Mouse (Mus musculus) ES-E14 (cell line): ENCODE data around the gene Cwc25. TPM values are rescaled to one million over a fixed set of nuclear protein-coding genes. Genes with fewer than 3 reads are reported as not detected.
"Not testable (repeated sequence)": the region's sequence is repeated elsewhere in the genome, so short reads cannot be mapped to it uniquely, and the experiment has no call there.

Experiments
- DNase-seq: peaks from one replicate; pipeline ENCODE4 v3.0.0-alpha.2; 2013; ENCODE audit warnings: low read depth, low spot score
- H3K27ac ChIP-seq: 2 replicates; pipeline ENCODE4 v1.5.1; 2012; ENCODE audit warnings: low read depth, mild to moderate bottlenecking, low read length, moderate library complexity, mixed read lengths; ENCODE audit not compliant: poor library complexity, insufficient read depth, severe bottlenecking
- H3K36me3 ChIP-seq: 2 replicates; pipeline ENCODE4 v1.6.1; 2012; ENCODE audit warnings: mild to moderate bottlenecking, low read length, moderate library complexity, mixed read lengths; ENCODE audit not compliant: control insufficient read depth, poor library complexity, insufficient read depth, severe bottlenecking
- H3K4me1 ChIP-seq, 2 experiments: fragments of 150-350 bp in 1 of 2; sonication (generic) in 1 of 2; 2 replicates each; pipeline ENCODE4 v1.6.1; 2012; ENCODE audit warnings: low read length in 2 of 2, mild to moderate bottlenecking in 1 of 2, mixed read lengths in 1 of 2; ENCODE audit not compliant: control insufficient read depth in 2 of 2, insufficient read depth in 2 of 2, poor library complexity in 1 of 2
- H3K4me3 ChIP-seq, 2 experiments: fragments of 150-350 bp in 1 of 2; sonication (generic) in 1 of 2; 2 replicates each; pipeline ENCODE4 v1.5.1; 2012; ENCODE audit warnings: low read length in 2 of 2, low read depth in 1 of 2, mild to moderate bottlenecking in 1 of 2, mixed read lengths in 1 of 2; ENCODE audit not compliant: insufficient read depth in 1 of 2, poor library complexity in 1 of 2, severe bottlenecking in 1 of 2
- H3K9ac ChIP-seq: 2 replicates; pipeline ENCODE4 v1.6.1; 2012; ENCODE audit warnings: low read depth, mild to moderate bottlenecking, low read length, mixed read lengths; ENCODE audit not compliant: poor library complexity, insufficient read depth, severe bottlenecking
- H3K9me3 ChIP-seq: fragments of 150-350 bp; sonication (generic); 2 replicates; pipeline ENCODE4 v1.6.1; 2012; ENCODE audit warnings: low read depth, mild to moderate bottlenecking, low read length; ENCODE audit not compliant: control insufficient read depth, insufficient read depth
- CHD2 ChIP-seq: IDR thresholded peaks from 2 replicates; pipeline ENCODE4 v1.6.1; 2014; ENCODE audit warnings: mild to moderate bottlenecking, low read depth, low read length, inconsistent platforms
- HCFC1 ChIP-seq: IDR thresholded peaks from 2 replicates; pipeline ENCODE4 v1.6.1; 2012; ENCODE audit warnings: low read length, inconsistent platforms, borderline replicate concordance; ENCODE audit not compliant: insufficient read depth
- MAFK ChIP-seq: IDR thresholded peaks from 2 replicates; pipeline ENCODE4 v1.6.1; 2014; ENCODE audit warnings: mild to moderate bottlenecking, low read depth, low read length, inconsistent platforms; ENCODE audit not compliant: insufficient read depth
- ZC3H11A ChIP-seq: IDR thresholded peaks from 2 replicates; pipeline ENCODE4 v1.6.1; 2012; ENCODE audit warnings: low read depth, mild to moderate bottlenecking, inconsistent platforms, low read length, borderline replicate concordance
- ZNF384 ChIP-seq: IDR thresholded peaks from 2 replicates; pipeline ENCODE4 v1.6.1; 2012; ENCODE audit warnings: low read depth, low read length, inconsistent platforms
- in situ Hi-C, 2 experiments: fragments of 600-800 bp; cut with MboI; formaldehyde crosslinking; loops; one replicate each; pipeline ENCODE4 v1.15.1; 2025; ENCODE audit warnings: low sequenced_read_pairs in 2 of 2, inconsistent platforms in 1 of 2; ENCODE audit not compliant: unreplicated experiment in 2 of 2
- total RNA-seq: library from RNA; depleted of rRNA; stranded (reverse); fragments of 300-350 nt; gene quantifications from 2 replicates; pipeline ENCODE4 v1.2.3, GENCODE M21; 2012

Gene Cwc25
- total RNA-seq, 1 experiment, result 18.5 TPM

DNA sequence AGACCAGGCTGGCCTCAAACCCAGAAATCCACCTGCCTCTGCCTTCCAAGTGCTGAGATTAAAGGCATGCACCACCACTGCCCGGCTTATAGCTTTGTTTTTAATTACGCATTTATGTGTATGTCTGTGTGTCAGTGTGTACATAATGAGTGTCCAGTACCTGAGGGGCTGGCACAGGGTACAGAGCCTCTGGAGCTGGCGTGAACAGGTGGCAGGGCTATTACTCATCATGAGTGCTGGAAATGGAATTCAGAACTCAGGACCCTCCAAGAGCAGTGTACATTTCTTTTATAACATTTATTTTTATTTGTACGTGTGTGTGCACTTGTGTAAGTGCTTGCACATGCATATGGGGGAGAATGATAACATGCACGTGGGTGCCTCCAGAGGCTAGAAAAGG lies 29.7 kb downstream of the Cwc25 start:
- in situ Hi-C loops, result no loop called here
- H3K27ac ChIP-seq, result no peak overlapping the region
- peaks cover 0 to 11% of the 10 kb centered on the region in 2 experiments; a peak in 2 of 4 replicates for H3K4me1 ChIP-seq

DNA sequence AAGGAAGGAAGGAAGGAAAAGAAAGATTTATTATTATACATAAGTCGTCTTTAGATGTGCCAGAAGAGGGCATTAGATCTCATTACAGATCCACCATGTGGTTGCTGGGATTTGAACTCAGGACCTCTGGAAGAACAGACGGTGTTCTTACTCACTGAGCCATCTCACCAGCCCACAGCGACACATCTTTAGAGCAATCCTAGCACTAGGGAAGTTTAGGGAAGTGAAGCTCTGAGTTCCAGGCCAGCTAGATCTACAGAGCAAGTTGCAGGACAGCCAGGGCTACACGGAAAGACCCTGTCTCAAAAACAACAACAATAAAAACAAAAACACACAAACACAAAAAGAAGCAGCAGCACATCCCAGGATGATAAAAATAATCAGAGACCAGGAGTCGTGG lies 31.5 kb downstream of the Cwc25 start:
- H3K36me3 ChIP-seq, H3K4me3 ChIP-seq, H3K4me1 ChIP-seq, in situ Hi-C loops, H3K9ac ChIP-seq, H3K9me3 ChIP-seq, H3K27ac ChIP-seq, DNase-seq: not testable (repeated sequence)

More for the DNA sequence above, 29.7 kb downstream of the Cwc25 start:
- H3K36me3 ChIP-seq, result peaks cover 2% of the 10 kb centered on the region; the same call in 1 of the 2 replicates
- H3K4me3 ChIP-seq, result no peak overlapping the region
- no peak for DNase-seq
- no peak for TF ChIP-seq ZC3H11A
- no peak for TF ChIP-seq MAFK
- TF ChIP-seq HCFC1, result no peak
- TF ChIP-seq ZNF384, result no peak
- no peak for TF ChIP-seq CHD2
- H3K9me3 ChIP-seq, result no peaks in the 10 kb centered on the region
- H3K9ac ChIP-seq, result no peak overlapping the region

DNA sequence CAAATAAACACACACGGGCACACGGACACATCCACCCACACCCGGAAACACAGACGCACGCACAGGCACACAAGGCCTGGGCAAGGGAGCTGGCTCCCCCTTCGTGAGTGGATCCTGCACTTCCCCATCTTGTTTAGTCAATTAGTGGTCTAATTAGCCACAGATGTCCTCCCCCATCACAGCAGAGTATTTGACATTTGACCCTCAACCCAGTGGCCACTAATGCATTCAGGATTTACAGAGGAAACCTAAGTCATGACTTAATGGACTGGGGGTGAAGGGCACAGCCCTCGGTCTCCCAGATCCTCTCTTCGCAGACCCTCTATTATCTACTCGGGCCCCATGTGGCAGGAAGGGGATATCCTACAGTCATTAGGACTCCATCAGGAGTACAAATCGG lies 32.7 kb downstream of the Cwc25 start:
- Histone ChIP-seq H3K9ac (no peak overlapping the region), H3K36me3 (peaks cover 8% of the 10 kb centered on the region), H3K4me1 (peaks cover 0 to 2% of the 10 kb centered on the region in 2 experiments; a peak in 1 of 4 replicates), H3K27ac (no peak overlapping the region), H3K4me3 (no peak overlapping the region), H3K9me3 (no peaks in the 10 kb centered on the region)
- TF ChIP-seq ZNF384 (no peak), CHD2 (no peak), ZC3H11A (no peak), MAFK (no peak), HCFC1 (no peak)
- in situ Hi-C loops, result no loop called here
- no peak for DNase-seq

DNA sequence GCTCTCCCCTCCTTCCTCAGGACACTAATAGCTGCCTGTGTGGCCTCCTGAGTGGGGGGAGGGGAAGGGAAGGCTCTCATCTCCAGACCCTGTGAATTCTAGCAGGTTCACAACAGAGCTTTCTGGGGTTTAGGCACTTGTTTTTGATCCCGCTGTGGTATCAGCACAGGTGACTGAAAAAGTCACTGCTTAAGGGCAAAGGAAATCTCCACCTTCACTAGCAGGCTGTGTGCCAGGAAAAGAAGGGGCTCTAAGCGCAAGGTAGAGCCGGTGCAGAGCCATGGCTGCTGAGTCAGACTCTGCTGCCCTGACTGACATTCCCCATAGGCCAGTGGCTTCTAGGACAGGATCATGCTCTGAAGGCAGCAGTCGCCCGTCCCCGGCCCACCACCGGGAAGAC lies 37.6 kb downstream of the Cwc25 start:
- H3K9me3 ChIP-seq, result no peaks in the 10 kb centered on the region
- DNase-seq, result no peak
- H3K9ac ChIP-seq, result no peak overlapping the region
- no peak overlapping the region for H3K4me3 ChIP-seq
- peaks cover 31% of the 10 kb centered on the region for H3K36me3 ChIP-seq
- no peak for TF ChIP-seq ZC3H11A
- no peak for TF ChIP-seq ZNF384
- no peak for TF ChIP-seq HCFC1
- TF ChIP-seq MAFK, result no peak
- TF ChIP-seq CHD2, result no peak
- in situ Hi-C loops, result no loop called here
- no peak overlapping the region for H3K27ac ChIP-seq
- peaks cover 0 to 2% of the 10 kb centered on the region in 2 experiments; a peak in 1 of 4 replicates for H3K4me1 ChIP-seq

DNA sequence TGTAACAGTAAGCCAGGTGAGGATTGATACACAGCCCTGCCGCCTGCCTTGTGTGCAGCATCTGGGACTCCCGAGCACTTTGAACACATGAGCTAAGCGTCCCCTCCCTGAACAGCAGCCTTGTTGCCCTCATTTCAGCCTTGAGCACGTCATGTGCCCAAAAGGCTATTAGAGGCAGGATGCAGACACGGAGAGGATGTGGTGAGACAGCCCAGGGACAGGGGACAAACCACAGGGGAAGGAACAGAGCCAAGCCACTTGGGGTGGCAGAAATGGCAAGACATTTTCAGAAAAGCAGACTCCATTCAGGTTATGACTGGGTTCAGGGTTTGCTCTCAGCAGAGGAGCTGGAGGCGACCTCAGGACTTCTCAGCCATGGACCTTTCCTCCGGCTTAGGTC lies 38.0 kb downstream of the Cwc25 start:
- no peak overlapping the region for H3K4me3 ChIP-seq
- H3K9me3 ChIP-seq, result no peaks in the 10 kb centered on the region
- H3K27ac ChIP-seq, result no peak overlapping the region
- no peak overlapping the region for H3K9ac ChIP-seq
- no peak for TF ChIP-seq CHD2
- TF ChIP-seq ZNF384, result no peak
- H3K4me1 ChIP-seq, result peaks cover 0 to 2% of the 10 kb centered on the region in 2 experiments; a peak in 1 of 4 replicates
- in situ Hi-C loops, result no loop called here
- peaks cover 34% of the 10 kb centered on the region for H3K36me3 ChIP-seq
- DNase-seq, result no peak
